Mouse (Mus musculus) heart, postnatal 14 days (tissue): Measurements from ENCODE around the gene Chtf18. TPM values are rescaled to one million over a fixed set of nuclear protein-coding genes. Genes with fewer than 3 reads are reported as not detected.

Source experiments
- DNase-seq, 2 experiments: peaks; one replicate each; pipeline ENCODE4 v3.0.0; 2021 to 2022
- intact Hi-C: fragments of 180-260 bp; cut with DNase I; formaldehyde crosslinking; loops from one replicate; pipeline ENCODE4 v1.15.1; 2025
- total RNA-seq, 2 experiments: library from RNA; stranded (reverse); gene quantifications; 2 replicates each; pipeline ENCODE4 v1.2.3; 2021

The Chtf18 gene
- total RNA-seq, 2 experiments from 2014 or later: 1.1 to 4.4 TPM

GRCm38 (mm10) chr17:25738861-25739260 lies 11.6 kb upstream of the Chtf18 start:
- no peak for DNase-seq
- intact Hi-C loops: no loop called here

DNA sequence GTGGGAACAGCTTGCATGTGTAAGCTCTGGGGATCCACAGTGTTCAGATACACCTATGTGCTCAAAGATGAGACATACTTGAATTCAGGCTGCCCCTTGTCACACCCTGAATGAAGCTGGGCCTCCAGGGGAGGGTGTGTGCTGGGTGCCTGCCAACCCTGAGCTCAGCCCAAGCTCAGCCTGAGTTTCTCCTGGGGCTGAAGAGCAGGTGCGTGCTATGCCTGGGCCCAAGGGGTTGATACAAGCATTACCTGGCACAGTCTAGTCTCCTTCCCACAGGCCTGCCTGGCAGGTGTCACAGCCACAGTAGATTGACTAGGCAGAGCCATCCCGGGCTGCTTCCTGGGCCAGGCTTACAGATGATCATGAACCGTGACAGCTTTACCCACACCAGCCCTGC lies 8.5 kb upstream of the Chtf18 start, which contains the start of gene Mslnl:
TSS of gene Mslnl (plus strand) at position 298 of the 400 bp plus-strand sequence.
- intact Hi-C loops: no loop called here
- DNase-seq: no peak

DNA sequence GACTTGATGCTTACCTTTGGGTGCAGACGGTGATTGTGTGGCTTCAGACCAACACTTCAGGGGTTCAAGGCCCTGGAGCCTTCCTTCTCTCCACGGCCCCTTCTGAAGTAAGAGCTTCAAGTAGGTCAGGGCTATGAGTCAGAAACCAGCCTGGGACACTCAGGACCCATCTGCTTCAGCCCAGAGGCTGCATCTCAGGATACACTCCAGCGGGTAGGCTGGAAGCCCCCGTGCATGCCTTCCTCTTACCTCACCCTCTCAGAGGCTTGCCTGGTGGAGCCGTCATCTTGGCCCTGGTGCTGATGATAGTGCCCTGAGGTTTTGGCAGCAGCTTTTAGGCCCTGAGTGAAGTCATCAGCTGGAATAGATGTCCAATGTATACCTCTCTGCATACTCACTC lies 8.0 kb upstream of the Chtf18 start:
- no peak for DNase-seq
- intact Hi-C loops: no loop called here

- DNase-seq: peak; percentile 79 to 87
- intact Hi-C loops: loop anchor here (1.0 kb wide), 1 partner anchor 69 kb away; no protein-coding TSS in a partner anchor
Measured at GRCm38 (mm10) chr17:25732082-25732481, 4.9 kb upstream of the Chtf18 start.

DNA sequence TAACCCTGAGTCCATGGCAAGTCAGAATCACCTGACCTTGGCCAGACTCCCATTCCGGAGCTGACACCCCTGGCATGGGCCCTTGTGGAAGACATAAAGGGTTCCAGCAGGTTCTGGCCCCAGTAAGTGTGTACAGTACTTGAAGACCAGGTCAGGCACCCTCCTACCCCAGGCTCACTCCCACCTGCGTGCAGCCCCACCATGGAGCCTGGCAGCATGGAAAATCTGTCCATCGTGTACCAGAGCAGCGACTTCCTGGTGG lies 721 bp upstream of the Chtf18 start:
- no peak for DNase-seq
- intact Hi-C loops: no loop called here

DNA sequence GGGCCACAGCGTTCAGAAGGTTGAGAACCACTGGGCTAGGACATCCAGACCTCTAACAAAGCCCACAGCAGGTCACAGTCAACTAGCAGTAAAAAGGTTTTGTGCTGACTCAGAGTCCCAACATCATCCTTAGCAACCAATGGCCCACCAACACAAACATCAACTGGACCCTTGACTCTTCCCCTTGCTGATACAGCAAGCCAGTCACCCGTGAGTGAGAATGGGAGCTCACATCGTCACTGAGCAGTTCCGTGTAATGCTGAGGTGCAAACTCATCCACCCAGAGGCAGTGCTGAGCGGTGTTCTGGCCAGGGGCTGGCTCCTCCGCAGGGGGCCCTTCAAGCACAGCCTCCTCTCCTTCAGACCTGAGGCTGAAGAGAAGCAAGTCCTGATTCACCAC lies 2.0 kb downstream of the Chtf18 start:
- intact Hi-C loops: no loop called here
- DNase-seq: no peak

DNA sequence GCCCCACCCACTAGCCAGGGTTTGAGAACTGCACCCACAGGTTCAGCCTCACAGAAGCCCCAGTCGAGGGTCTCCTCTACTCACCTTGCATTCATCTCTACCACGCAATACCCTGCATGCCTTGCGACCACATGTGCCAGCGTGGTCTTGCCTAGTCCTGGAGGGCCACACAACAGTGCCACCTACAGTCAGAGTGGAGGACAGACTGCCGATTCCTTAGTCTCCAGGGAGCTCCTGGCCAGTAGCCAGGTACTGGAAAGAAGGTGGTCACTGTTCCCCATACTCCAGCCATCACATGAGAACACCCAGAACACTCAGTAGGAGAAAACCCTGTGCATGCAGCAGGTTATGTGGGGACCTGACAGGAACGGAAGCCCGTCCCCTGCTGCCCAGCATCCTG lies 3.3 kb downstream of the Chtf18 start:
- intact Hi-C loops: no loop called here

DNA sequence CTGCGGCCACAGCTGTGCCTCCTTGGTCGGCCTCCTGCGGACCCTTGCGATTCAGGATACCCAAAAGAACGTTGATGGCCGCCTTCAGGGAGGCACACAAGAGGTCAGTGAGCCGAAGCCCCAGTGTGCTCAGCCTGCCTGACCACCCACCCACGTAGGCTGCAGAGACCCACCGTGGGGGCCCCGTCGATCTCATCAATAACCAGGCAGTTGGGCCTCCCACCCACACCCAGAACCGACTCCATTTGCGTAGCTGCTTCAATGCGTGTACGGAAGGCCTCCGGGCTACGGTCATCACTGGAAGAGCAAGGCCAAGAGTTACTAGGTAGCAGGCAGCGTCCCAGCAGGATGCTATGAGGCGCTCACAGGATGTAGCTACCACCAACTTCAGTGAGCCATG lies 3.7 kb downstream of the Chtf18 start:
- intact Hi-C loops: no loop called here
- DNase-seq: no peak

More for the DNA sequence above, 3.3 kb downstream of the Chtf18 start:
- no peak for DNase-seq

DNA sequence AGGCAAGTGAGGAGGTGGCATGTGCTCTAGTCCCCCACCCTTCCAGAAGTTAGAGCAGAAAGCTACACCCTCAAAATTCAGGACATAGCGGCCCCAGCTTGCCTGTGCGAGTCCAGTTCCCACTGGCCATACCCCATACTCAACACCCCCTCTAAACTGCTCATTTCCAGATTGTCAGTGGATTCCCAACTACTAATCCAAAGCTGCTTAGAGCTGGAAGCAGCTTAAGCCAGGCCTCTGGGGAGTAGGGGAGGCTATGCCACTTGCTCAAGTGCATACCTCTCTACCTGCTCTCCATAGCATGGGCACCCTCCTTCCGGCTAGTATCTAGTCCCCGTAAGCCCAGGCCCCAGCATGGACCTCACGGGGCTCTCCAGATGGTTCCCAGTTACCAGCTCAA lies 5.7 kb downstream of the Chtf18 start:
- intact Hi-C loops: no loop called here

GRCm38 (mm10) chr17:25717691-25718090 lies 9.5 kb downstream of the Chtf18 start:
- intact Hi-C loops: no loop called here
- no peak for DNase-seq

More for the DNA sequence above, 5.7 kb downstream of the Chtf18 start:
- no peak for DNase-seq

DNA sequence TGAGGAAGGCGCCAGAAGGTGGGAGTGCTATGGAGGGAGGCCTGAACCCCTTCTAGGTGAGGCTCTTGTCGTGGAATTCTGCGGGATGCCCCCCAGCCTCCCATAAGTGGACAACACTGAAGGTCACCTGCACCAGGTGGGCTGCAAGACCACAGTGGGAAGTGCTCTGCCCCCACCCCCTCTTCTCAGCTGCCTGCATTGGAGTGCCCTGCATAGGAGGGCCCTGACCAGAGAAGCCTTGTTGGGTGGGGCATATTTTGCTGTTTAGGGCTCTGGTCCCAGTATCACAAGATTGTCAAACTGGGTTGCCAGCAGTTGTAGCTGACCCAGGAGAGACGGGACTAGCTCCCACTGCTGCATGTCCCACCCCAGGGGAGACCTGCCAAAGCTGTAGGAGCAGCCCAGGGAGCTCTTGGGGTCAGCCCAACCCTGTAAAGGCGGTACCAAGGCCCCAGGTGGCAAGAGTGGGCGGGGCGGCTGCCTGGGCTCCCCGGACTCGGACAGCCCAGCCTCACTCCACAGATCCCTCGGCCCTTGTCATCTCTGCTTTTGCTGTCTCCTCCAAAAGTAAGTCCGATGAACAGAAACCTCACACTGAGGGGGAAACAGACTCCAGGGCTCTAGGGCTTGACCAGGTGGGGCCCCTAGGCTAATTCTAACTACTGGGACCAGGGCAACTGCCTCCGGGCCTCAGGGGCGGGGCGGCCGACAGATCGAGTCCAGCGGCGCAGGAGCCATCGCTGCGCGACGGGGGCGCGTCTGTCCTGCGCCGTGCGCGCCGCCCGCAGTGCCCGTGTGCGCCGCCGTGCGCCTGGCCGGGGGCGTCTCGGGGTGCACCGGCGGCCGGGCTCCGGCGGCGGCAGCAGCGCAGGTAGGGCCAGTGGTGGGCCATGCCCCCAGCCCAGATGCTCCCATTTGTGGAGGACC lies 10.2 kb downstream of the Chtf18 start, which contains the start of gene Gng13:
TSS of gene Gng13 (plus strand) at position 461 of the 927 bp plus-strand sequence.
- intact Hi-C loops: no loop called here
- DNase-seq: no peak

DNA sequence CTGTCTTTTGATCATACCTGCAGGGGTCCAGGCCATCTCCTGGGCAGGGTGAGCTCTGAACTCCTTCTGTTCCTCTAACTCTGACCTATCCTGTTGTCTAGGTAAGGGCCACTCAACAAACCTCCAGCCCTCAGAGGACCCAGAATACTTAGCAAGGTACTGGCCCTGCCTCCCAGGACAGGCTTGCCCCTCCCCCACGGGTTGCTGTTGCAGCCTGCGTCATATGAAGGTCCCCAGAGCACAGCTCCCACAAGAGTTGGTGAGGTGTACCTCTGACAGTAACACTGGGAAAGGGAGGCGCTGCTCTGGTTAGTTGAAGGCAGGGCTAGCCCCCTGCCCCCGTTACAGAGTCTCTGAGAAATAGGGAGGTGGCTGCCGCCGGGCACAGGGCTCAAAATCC lies 11.1 kb downstream of the Chtf18 start:
- intact Hi-C loops: no loop called here
- DNase-seq: no peak

DNA sequence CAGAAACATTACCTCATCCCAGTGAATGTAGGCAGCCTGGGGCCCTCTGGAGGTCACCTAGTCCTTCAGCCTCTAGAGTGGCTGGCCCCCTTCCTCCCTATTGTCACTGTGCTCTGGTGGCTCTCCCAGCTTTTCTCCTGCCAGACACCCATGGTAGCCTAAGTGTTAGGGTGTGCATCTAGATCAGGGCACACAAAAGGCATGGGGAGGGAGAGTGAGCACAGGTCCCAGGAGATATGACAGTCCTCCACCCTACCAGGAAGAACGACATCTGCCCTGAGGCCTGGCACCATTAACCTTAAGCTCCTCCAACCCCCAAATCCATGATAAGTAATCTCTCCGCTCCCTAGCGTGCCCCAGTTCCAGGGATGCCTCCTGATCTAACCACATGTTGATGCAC lies 11.6 kb downstream of the Chtf18 start:
- intact Hi-C loops: no loop called here
- DNase-seq: no peak

GRCm38 (mm10) chr17:25711136-25711535 lies 16.1 kb downstream of the Chtf18 start:
- no peak for DNase-seq
- intact Hi-C loops: no loop called here

- intact Hi-C loops: no loop called here
- no peak for DNase-seq
Measured at GRCm38 (mm10) chr17:25709994-25710393, 17.2 kb downstream of the Chtf18 start.

DNA sequence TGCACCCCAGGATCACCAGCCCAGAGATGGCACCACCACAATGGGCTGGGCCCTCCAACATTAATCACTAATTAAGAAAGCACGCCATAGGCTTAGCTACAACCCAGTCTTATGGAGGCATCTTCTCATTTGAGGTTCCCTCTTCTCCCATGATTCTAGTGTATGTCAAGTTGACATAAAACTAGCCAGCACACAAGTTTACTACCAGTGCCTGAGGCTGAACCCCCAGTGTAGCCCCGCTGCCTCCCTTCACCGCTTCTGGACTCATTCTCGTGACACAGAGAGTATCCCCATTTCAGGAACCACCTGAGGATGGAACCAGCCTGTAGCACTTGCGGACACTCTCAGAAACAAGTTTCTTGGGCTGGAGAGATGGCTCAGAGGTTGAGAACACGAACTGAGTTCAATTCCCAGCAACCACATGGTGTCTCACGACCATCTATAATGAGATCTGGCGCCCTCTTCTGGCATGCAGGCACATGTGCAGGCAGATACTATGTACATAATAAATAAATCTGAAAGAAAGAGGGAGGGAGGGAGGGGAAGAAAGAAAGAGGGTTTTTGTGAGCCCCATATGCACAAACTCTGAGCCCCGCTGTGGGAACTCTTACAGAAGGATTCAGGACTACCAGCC lies 26.2 kb downstream of the Chtf18 start:
- no peak for DNase-seq
- intact Hi-C loops: no loop called here

- intact Hi-C loops: loop anchor here (1.0 to 5.0 kb wide), 3 partner anchors 190 to 301 kb away; no protein-coding TSS in a partner anchor
- DNase-seq: peak; percentile 74 to 86
Measured at GRCm38 (mm10) chr17:25698446-25698845, 28.8 kb downstream of the Chtf18 start.

GRCm38 (mm10) chr17:25696263-25696662 lies 31.0 kb downstream of the Chtf18 start:
- intact Hi-C loops: loop anchor here (2.0 to 5.0 kb wide), 2 partner anchors 127 to 299 kb away; no protein-coding TSS in a partner anchor
- no peak for DNase-seq

DNA sequence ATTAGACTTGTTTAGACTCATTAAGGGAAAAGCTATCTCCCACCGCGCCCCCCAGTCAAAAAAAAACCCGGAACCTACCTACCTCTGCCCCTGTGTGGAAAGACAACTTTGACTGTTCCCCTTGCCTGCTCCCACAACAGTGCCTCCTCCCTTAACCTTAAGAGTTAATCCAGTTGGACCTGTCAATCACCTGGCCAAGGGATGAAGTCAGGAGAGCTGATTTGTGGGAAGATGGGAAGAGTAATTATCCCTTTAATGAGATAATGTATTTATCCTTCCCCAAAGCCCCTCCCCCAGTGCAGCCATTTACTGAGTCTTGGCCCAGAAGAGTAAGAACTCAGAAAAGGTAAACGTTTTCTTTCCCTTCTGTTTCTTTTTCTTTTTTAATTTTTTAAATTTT lies 38.3 kb downstream of the Chtf18 start:
- intact Hi-C loops: no loop called here
- DNase-seq: no peak

GRCm38 (mm10) chr17:25686323-25686722 lies 40.9 kb downstream of the Chtf18 start:
- intact Hi-C loops: no loop called here

GRCm38 (mm10) chr17:25681636-25682035 lies 45.6 kb downstream of the Chtf18 start:
- intact Hi-C loops: no loop called here
- no peak for DNase-seq

More at GRCm38 (mm10) chr17:25686323-25686722, 40.9 kb downstream of the Chtf18 start:
- DNase-seq: peak in 1 of 2 experiments; percentile 15

- intact Hi-C loops: no loop called here
- no peak for DNase-seq
Measured at GRCm38 (mm10) chr17:25679818-25680217, 47.4 kb downstream of the Chtf18 start.
